Mouse (Mus musculus) CH12.LX (cell line): ENCODE data around the gene Gm17304. TPM values are rescaled to one million over a fixed set of nuclear protein-coding genes. Genes with fewer than 3 reads are reported as not detected.

Experiments used
- DNase-seq: peaks from one replicate; pipeline ENCODE4 v3.0.0-alpha.2; 2013; ENCODE audit errors: extremely low read depth
- H3K27ac ChIP-seq: 2 replicates; pipeline ENCODE4 v1.5.1; 2012; ENCODE audit warnings: low read depth, mild to moderate bottlenecking, control low read depth, moderate library complexity; ENCODE audit not compliant: insufficient read depth
- H3K27me3 ChIP-seq: replicated peaks from 2 replicates; pipeline ENCODE3; 2012; ENCODE audit warnings: inconsistent platforms
- H3K36me3 ChIP-seq, 2 experiments: replicated peaks in 1 of 2; 2 replicates each; pipeline versions ENCODE3 to v1.6.1; 2012; ENCODE audit warnings: inconsistent platforms in 1 of 2, low read length in 1 of 2, mild to moderate bottlenecking in 1 of 2, mixed read lengths in 1 of 2, moderate library complexity in 1 of 2; ENCODE audit not compliant: control insufficient read depth in 1 of 2, insufficient read depth in 1 of 2
- H3K4me1 ChIP-seq, 2 experiments: 2 replicates each; pipeline ENCODE4 v1.6.1; 2012; ENCODE audit warnings: inconsistent platforms in 1 of 2, moderate library complexity in 1 of 2; ENCODE audit not compliant: insufficient read depth in 2 of 2, control insufficient read depth in 1 of 2
- H3K4me2 ChIP-seq: 2 replicates; pipeline ENCODE4 v1.6.1; 2012; ENCODE audit warnings: low read depth, mild to moderate bottlenecking, control low read depth; ENCODE audit not compliant: poor library complexity, insufficient read depth, severe bottlenecking
- H3K4me3 ChIP-seq, 3 experiments: fragments of 150-350 bp in 1 of 3; sonication (generic) in 1 of 3; replicated peaks in 1 of 3; 2 replicates each; pipeline versions ENCODE3 to v1.5.1; 2011 to 2012; ENCODE audit warnings: low read depth in 2 of 3, low read length in 2 of 3, mild to moderate bottlenecking in 2 of 3, moderate library complexity in 2 of 3, control low read depth in 1 of 3, improper control_type of control experiment in 1 of 3, inconsistent platforms in 1 of 3, mixed read lengths in 1 of 3; ENCODE audit not compliant: poor library complexity in 1 of 3
- H3K79me2 ChIP-seq: replicated peaks from 2 replicates; pipeline ENCODE4 v1.6.1; 2012; ENCODE audit warnings: mild to moderate bottlenecking, moderate library complexity; ENCODE audit not compliant: control insufficient read depth, poor library complexity, insufficient read depth, severe bottlenecking; ENCODE audit errors: extremely low read depth
- H3K9ac ChIP-seq: 2 replicates; pipeline ENCODE4 v1.6.1; 2012; ENCODE audit warnings: low read depth, mild to moderate bottlenecking, control low read depth, moderate library complexity; ENCODE audit not compliant: insufficient read depth
- H3K9me3 ChIP-seq: replicated peaks from 2 replicates; pipeline ENCODE3; 2012; ENCODE audit warnings: low read length, inconsistent platforms, mixed read lengths
- BHLHE40 ChIP-seq: IDR thresholded peaks from 2 replicates; pipeline ENCODE4 v1.6.1; 2011; ENCODE audit warnings: mild to moderate bottlenecking, low read depth, low read length, improper control_type of control experiment
- CHD1 ChIP-seq: IDR thresholded peaks from 2 replicates; pipeline ENCODE4 v1.6.1; 2012; ENCODE audit warnings: low read depth, low read length, improper control_type of control experiment, inconsistent platforms
- CTCF ChIP-seq, 2 experiments: IDR thresholded peaks in 1 of 2; conservative IDR thresholded peaks in 1 of 2; 2 replicates each; pipeline ENCODE4 v1.5.1; 2011 to 2012; ENCODE audit warnings: low read depth in 2 of 2, low read length in 2 of 2, improper control_type of control experiment in 1 of 2, inconsistent platforms in 1 of 2, mild to moderate bottlenecking in 1 of 2, moderate library complexity in 1 of 2
- EP300 ChIP-seq: IDR thresholded peaks from 2 replicates; pipeline ENCODE4 v1.6.1; 2011; ENCODE audit warnings: low read length, improper control_type of control experiment
- ETS1 ChIP-seq: conservative IDR thresholded peaks from 2 replicates; pipeline ENCODE4 v1.6.1; 2012; ENCODE audit warnings: low read depth, mild to moderate bottlenecking, inconsistent platforms, low read length, improper control_type of control experiment, moderate library complexity
- KAT2A ChIP-seq: IDR thresholded peaks from 2 replicates; pipeline ENCODE4 v1.6.1; 2012; ENCODE audit warnings: low read length, improper control_type of control experiment, inconsistent platforms; ENCODE audit not compliant: insufficient replicate concordance
- MAFK ChIP-seq: IDR thresholded peaks from 2 replicates; pipeline ENCODE4 v1.6.1; 2011; ENCODE audit warnings: low read length, improper control_type of control experiment; ENCODE audit not compliant: insufficient replicate concordance
- MEF2A ChIP-seq: IDR thresholded peaks from 2 replicates; pipeline ENCODE4 v1.6.1; 2014; ENCODE audit warnings: low read depth, mild to moderate bottlenecking, inconsistent platforms, low read length, improper control_type of control experiment, borderline replicate concordance
- MXI1 ChIP-seq: IDR thresholded peaks from 2 replicates; pipeline ENCODE4 v1.6.1; 2011; ENCODE audit warnings: mild to moderate bottlenecking, low read depth, low read length, improper control_type of control experiment
- MYC ChIP-seq: IDR thresholded peaks from 2 replicates; pipeline ENCODE4 v1.6.1; 2011; ENCODE audit warnings: low read depth, mild to moderate bottlenecking, improper control_type of control experiment, low read length
- PAX5 ChIP-seq: IDR thresholded peaks from 2 replicates; pipeline ENCODE4 v1.6.1; 2012; ENCODE audit warnings: low read length, inconsistent platforms, mixed read lengths
- POLR2A ChIP-seq: IDR thresholded peaks from 2 replicates; pipeline ENCODE4 v1.6.1; 2011; ENCODE audit warnings: low read depth, mild to moderate bottlenecking, improper control_type of control experiment, low read length
- RAD21 ChIP-seq: IDR thresholded peaks from 2 replicates; pipeline ENCODE4 v1.6.1; 2011; ENCODE audit warnings: low read depth, mild to moderate bottlenecking, low read length, improper control_type of control experiment, moderate library complexity
- RCOR1 ChIP-seq: conservative IDR thresholded peaks from 2 replicates; pipeline ENCODE4 v1.6.1; 2012; ENCODE audit warnings: low read depth, mild to moderate bottlenecking, inconsistent platforms, low read length, improper control_type of control experiment
- TCF12 ChIP-seq: IDR thresholded peaks from 2 replicates; pipeline ENCODE4 v1.6.1; 2014; ENCODE audit warnings: low read depth, mild to moderate bottlenecking, inconsistent platforms, low read length, improper control_type of control experiment
- USF2 ChIP-seq: conservative IDR thresholded peaks from 2 replicates; pipeline ENCODE4 v1.6.1; 2011; ENCODE audit warnings: low read depth, low read length, improper control_type of control experiment
- ZC3H11A ChIP-seq: IDR thresholded peaks from 2 replicates; pipeline ENCODE4 v1.6.1; 2012; ENCODE audit warnings: low read depth, mild to moderate bottlenecking, inconsistent platforms, low read length, improper control_type of control experiment
- ZKSCAN1 ChIP-seq: IDR thresholded peaks from 2 replicates; pipeline ENCODE4 v1.6.1; 2012; ENCODE audit warnings: low read depth, inconsistent platforms, low read length, improper control_type of control experiment, borderline replicate concordance
- ZMIZ1 ChIP-seq: IDR thresholded peaks from 2 replicates; pipeline ENCODE4 v1.6.1; 2012; ENCODE audit warnings: low read depth, mild to moderate bottlenecking, inconsistent platforms, low read length, improper control_type of control experiment
- dilution Hi-C: fragments of 300-500 bp; cut with MboI; formaldehyde crosslinking; loops from 2 replicates; pipeline ENCODE4 v1.14.3; 2020; ENCODE audit warnings: low sequenced_read_pairs; ENCODE audit not compliant: extremely low pct_unique_long_range_greater_than_20kb, extremely low pct_ligation_motif_present
- in situ Hi-C: fragments of 300-500 bp; cut with MboI; formaldehyde crosslinking; loops from 3 replicates; pipeline ENCODE4 v1.14.3; 2019; ENCODE audit warnings: low sequenced_read_pairs, low pct_ligation_motif_present, low pct_unique_long_range_greater_than_20kb, mixed read lengths
- polyA plus RNA-seq: library from polyadenylated mRNA; unstranded; fragments of >175 nt; gene quantifications from 2 replicates; pipeline ENCODE4 v1.2.1, GENCODE M21; 2012; ENCODE audit warnings: low read depth; ENCODE audit not compliant: insufficient read length
- total RNA-seq, 2 experiments: library from RNA; depleted of rRNA; stranded (reverse); fragments of 300-350 nt in 1 of 2; fragments of >200 nt in 1 of 2; gene quantifications; 2 replicates each; pipeline ENCODE4 v1.2.3; 2012 to 2014

Gm17304 gene
- total and polyA plus RNA-seq, 3 experiments = not detected

GRCm38 (mm10) chr5:106604381-106604780 is 4.5 kb upstream of the Gm17304 start:
- no peak for DNase-seq
- H3K27me3 ChIP-seq = no peaks in the 10 kb centered on the region
- H3K9me3 ChIP-seq = no peaks in the 10 kb centered on the region
- peaks cover 4 to 40% of the 10 kb centered on the region in 2 experiments for H3K36me3 ChIP-seq
- H3K4me2 ChIP-seq = no peak overlapping the region
- H3K4me3 ChIP-seq = no peak overlapping the region
- H3K79me2 ChIP-seq = no peaks in the 10 kb centered on the region
- H3K9ac ChIP-seq = no peak overlapping the region
- dilution Hi-C loops = no loop called here
- H3K4me1 ChIP-seq = no peaks in the 10 kb centered on the region
- in situ Hi-C loops = no loop called here
- no peak for TF ChIP-seq ZC3H11A
- no peak for TF ChIP-seq ZKSCAN1
- TF ChIP-seq MXI1 = no peak
- TF ChIP-seq TCF12 = no peak
- TF ChIP-seq, all 38 proteins: peak for 0
- H3K27ac ChIP-seq = no peak overlapping the region

DNA sequence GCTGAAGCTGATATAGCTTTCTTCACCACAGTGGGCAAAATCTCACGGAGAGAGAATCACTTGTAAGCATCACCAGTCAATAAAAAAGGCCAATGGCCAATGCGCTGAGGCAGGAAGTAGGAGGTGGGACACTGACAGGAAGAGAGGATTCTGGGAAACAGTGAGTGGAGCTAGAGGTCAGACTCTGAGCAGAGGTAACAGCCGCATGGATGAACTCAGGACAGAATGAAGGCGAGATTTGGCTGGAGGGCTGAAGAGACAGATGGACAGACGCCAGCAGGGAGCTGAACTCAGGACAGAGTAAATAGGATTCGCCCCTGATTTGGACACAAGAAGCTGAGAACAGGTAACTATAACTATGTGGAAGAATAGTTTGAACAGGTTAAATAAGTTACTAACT is 3.8 kb upstream of the Gm17304 start:
- Histone ChIP-seq H3K27me3 (no peaks in the 10 kb centered on the region), H3K79me2 (no peaks in the 10 kb centered on the region), H3K4me2 (no peak overlapping the region), H3K4me3 (no peak overlapping the region), H3K9me3 (no peaks in the 10 kb centered on the region), H3K4me1 (no peaks in the 10 kb centered on the region), H3K9ac (no peak overlapping the region), H3K36me3 (peaks cover 3 to 38% of the 10 kb centered on the region in 2 experiments), H3K27ac (no peak overlapping the region)
- no peak for DNase-seq
- TF ChIP-seq KAT2A (no peak), PAX5 (no peak), CTCF (conservative IDR thresholded peaks at IDR 0.05 in 1 of 2, IDR thresholded peaks at IDR 0.05 in 1 of 2; ENCODE audit: low read depth in 2 of 2, low read length in 2 of 2) (no peak), ZKSCAN1 (no peak), MAFK (no peak), MYC (no peak), CHD1 (no peak), BHLHE40 (no peak), ZMIZ1 (no peak), USF2 (no peak), EP300 (no peak), RAD21 (no peak), POLR2A (no peak), ETS1 (no peak), RCOR1 (no peak), MEF2A (no peak)
- in situ Hi-C loops (no loop called here), dilution Hi-C loops (no loop called here)
